Mouse (Mus musculus) WW6 (cell line): ENCODE results near the gene Rere.
"Not testable (repeated sequence)": the region's sequence is repeated elsewhere in the genome, so short reads cannot be mapped to it uniquely, and the experiment has no call there.

Experiments
- DNase-seq: peaks from one replicate; pipeline ENCODE4 v3.0.0-alpha.2; 2013; ENCODE audit warnings: low read depth, low spot score

Gene Rere

GRCm38 (mm10) chr4:150581931-150582723 lies 300.7 kb downstream of the Rere start:
- DNase-seq = no peak

GRCm38 (mm10) chr4:150582966-150583776 lies 301.7 kb downstream of the Rere start:
- DNase-seq = no peak

GRCm38 (mm10) chr4:150583777-150584135 lies 302.3 kb downstream of the Rere start:
- DNase-seq = no peak

GRCm38 (mm10) chr4:150585800-150586199 lies 304.4 kb downstream of the Rere start:
- no peak for DNase-seq

GRCm38 (mm10) chr4:150586275-150586674 lies 304.8 kb downstream of the Rere start:
- no peak for DNase-seq

DNA sequence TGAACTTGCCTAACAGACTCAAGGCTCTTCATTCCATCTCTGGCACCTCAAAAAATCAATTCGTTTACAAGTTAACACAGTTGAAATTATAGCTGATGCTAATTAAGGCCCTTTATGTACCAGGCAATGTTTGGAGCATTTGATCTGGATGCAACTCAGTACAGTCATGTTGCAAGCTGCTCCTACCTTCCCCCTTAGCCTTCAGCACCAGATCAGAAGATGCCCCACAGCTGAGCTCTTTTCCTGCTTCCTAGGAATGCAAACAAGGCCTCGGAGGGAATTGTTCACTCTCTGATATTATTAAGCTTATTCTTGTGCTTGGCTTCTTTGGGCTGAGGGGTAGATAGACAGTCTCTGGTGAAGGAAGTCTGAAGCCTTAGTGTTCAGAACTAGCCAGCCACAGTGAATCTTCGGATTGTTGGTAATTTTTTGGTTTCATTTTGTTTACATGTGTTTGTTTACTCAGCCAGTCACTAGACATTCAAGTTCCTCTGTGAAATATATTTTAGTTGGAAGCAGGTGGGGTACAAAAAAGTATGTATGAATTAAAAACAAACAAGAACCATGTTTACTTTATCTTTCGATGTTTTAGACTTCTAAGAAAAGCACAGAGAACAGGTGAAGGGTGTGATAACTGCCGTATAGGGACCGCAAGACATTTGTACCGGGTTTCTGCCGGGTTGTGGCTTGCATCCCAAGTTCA lies 306.3 kb downstream of the Rere start:
- no peak for DNase-seq

DNA sequence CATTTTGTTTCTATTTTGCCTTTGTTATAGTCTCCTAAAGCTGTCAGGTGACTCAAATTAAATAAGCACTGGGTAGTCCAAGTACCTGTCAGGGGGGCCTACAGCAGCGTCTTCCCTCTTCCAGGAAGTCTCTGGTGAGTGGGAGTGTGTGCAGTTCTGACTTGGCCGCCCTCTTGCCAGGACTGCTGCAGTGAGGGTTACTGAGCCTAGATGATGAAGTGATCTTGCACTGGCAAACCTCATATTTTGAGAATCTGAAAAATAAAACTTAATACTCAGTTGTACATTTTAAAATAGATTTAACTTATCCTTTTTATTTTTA lies 306.8 kb downstream of the Rere start:
- DNase-seq = no peak

DNA sequence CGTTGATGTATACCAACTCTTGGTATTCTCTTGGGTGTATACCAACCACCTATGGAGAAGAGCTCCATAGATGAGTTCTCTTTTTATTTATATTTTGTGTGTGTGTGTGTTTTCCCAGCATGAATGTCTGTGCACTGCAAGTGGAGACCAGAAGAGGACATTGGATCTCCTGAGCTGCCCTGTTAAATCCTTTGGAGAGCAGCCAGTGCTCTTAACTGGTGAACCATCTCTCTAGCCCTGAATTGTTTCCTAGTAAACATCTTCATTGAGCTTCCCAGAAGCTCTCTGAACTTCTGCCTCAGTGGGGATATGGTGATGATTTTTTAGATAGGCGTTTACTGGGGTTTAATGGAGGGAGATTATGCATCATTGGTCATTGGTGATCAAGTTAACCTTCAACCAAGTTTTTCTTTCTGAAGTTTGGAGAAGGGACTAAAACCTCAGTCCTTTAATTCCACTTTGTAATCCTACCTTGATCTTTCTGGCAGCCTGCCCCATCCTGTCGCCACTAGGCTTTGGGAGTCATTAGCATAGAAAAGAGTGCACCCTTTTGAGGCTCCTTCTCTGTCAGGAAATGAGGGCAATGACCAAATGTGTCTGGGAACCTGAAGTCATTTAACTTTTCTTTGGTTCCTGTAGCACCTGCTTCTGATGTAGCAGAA lies 309.3 kb downstream of the Rere start:
- DNase-seq = no peak

DNA sequence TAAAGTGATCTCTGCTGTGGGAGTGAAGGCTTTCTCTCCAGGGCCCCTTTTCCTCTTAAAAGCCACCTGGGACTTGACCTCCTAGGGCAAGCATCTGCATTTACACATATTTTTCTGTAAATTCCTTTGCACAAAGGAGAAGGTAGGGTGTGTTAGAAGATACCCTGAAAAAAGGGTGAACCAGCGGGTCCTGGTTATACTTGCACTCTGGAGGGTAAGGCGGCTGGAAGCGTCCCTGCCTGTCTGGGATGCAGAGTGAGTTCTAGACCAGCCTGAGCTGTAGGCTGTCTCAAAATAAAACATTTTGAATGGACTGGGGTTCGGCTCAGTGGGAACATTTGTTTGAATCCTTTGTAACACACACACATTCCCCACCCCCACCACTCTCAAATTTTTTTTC lies 310.2 kb downstream of the Rere start:
- DNase-seq = no peak

DNA sequence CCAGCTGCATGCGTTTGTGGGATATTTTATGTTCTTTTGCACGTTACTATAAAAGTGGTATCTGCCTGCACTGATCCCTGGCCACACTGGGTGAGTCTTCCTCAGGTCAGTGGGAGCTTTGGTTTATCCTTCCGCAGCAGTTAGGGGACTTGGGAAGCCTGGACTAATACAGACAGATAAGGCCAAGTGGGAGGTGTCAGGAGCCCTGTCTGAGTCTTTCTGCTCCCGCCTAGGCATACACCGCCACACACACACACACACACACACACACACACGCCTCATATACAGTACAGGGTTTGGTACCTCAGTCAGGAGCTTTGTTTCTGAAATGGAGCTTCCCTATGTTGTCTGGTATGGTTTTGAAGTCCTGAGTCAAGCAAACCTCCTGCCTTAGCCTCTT lies 310.6 kb downstream of the Rere start:
- no peak for DNase-seq

GRCm38 (mm10) chr4:150593473-150594217 lies 312.2 kb downstream of the Rere start:
- DNase-seq = no peak

GRCm38 (mm10) chr4:150594298-150594829 lies 312.9 kb downstream of the Rere start:
- no peak for DNase-seq

DNA sequence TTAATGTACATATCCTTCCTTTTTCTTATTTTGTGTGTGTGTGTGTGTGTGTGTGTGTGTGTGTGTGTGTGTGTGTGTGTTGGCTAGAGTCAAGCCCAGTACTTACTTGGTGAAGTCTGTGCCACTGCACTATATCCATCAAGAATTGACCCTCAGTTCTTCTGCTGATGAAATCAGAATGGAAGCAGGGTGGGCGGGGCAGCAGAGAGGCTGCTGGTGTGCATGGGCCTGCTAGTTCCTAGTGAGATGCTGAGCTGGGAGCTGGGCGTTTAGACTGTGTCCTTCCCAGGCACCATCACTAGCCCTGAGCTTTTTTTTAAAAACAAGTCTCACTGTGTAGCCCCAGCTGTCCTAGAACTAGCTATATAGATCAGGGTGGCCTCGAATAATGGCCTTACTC lies 313.6 kb downstream of the Rere start:
- no peak for DNase-seq

DNA sequence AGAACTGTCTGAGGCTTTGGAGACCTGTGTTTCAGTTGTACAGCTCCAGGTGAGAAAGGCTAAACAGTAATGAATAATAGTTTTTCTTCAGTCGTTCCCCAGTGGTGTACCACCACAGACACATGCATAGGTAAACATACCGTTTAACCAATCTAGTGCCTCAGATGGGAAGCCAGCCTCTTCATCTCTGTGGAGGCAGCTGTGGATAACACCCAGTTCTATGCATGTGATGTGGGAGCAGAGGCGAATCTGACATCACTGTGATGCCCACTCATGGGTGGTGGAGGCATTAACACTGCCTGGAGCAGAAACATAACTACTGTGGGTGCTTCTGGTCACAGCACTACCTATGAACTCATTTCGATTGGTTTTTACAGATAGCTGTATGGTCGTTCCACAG lies 314.5 kb downstream of the Rere start:
- DNase-seq = no peak

DNA sequence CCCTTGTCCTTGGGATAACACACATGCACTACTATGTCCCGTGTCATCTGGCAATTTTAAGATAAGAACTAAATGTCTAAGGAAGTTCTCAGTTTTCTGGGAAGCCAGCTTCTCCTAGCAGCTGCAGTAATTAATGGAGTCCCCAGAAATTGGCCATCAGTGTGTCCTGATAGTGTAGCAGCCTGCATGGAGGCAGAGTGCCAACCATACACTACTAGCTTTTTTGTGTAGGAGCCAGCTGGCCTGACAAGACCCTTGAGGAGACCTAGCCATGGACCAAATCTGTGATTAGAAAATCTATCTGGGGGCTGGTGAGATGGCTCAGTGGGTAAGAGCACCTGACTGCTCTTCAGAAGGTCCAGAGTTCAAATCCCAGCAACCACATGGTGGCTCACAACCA lies 317.2 kb downstream of the Rere start:
- DNase-seq = no peak

GRCm38 (mm10) chr4:150599119-150599992 lies 317.9 kb downstream of the Rere start:
- no peak for DNase-seq

DNA sequence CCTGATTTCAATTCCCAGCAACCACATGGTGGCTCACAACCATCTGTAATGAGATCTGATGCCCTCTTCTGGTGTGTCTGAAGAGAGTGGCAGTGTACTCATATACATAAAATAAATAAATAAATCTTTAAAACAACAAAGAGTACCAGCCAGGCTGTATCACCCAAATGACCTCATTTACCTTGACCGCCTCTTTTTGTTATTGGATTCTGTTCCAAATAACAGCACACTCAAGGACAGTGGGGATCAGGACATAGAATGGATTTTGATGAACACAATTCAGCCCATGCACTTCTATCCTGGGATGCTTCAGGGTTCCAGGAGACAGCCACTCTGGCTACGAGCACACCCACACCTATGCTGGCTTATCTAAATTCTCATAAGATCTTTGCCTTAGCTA lies 319.1 kb downstream of the Rere start:
- not testable (repeated sequence) for DNase-seq

GRCm38 (mm10) chr4:150601489-150601888 lies 320.0 kb downstream of the Rere start:
- no peak for DNase-seq

DNA sequence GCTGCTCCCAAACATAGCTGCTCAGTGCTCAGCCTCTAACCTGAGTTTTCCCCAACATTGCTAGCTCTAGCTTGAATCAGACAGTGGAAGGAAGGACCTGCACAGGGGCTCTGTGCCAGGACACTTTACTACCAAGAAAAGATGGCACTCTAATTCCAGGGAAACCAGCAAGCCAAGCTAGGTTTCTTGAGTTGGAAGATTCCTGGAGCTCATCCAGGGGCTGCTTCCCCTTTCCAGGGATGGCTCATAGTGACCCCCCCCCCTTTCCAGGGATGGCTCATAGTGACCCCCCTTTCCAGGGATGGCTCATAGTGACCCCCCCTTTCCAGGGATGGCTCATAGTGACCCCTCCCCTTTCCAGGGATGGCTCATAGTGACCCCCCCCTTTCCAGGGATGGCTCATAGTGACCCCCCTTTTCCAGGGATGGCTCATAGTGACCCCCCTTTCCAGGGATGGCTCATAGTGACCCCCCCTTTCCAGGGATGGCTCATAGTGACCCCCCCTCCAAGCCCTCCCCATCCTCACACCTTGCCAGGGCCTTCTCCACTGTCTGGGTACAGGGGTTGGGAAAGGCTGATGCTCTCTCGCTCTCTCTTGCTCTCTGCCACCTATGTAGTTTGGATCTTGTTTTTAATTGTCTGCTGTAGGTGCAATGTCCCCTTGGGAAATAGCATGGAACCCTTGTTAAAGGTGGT lies 322.1 kb downstream of the Rere start:
- DNase-seq = no peak
